Mouse (Mus musculus) midbrain, embryonic 10.5 days (tissue): ENCODE measurements around the gene Bmp6. TPM values are rescaled to one million over a fixed set of nuclear protein-coding genes. Genes with fewer than 3 reads are reported as not detected.

Experiments used
- DNase-seq: peaks from one replicate; pipeline ENCODE4 v3.0.0-alpha.2; 2017; ENCODE audit warnings: low spot score
- H3K27ac ChIP-seq: fragments of 300-500 bp; sonication (generic); replicated peaks from 2 replicates; pipeline ENCODE4 v1.5.1; 2016; ENCODE audit warnings: mild to moderate bottlenecking
- H3K27me3 ChIP-seq: fragments of 300-500 bp; sonication (generic); 2 replicates; pipeline ENCODE4 v1.6.1; 2016; ENCODE audit warnings: low read depth, mild to moderate bottlenecking; ENCODE audit not compliant: poor library complexity, severe bottlenecking
- H3K36me3 ChIP-seq: fragments of 300-500 bp; sonication (generic); 2 replicates; pipeline ENCODE4 v1.6.1; 2016; ENCODE audit warnings: mild to moderate bottlenecking, moderate library complexity
- H3K4me1 ChIP-seq: fragments of 300-500 bp; sonication (generic); 2 replicates; pipeline ENCODE4 v1.6.1; 2016
- H3K4me3 ChIP-seq: fragments of 300-500 bp; sonication (generic); 2 replicates; pipeline ENCODE4 v1.5.1; 2016; ENCODE audit warnings: mild to moderate bottlenecking, moderate library complexity
- H3K9me3 ChIP-seq: fragments of 300-500 bp; sonication (generic); replicated peaks from 2 replicates; pipeline ENCODE4 v1.6.1; 2016; ENCODE audit warnings: mild to moderate bottlenecking
- WGBS: fragments of 180-500 bp; shearing (Covaris S2); methylation state at CpG from one replicate; pipeline ENCODE4 v1.1.7; 2016; 5-methylcytosine and 5-hydroxymethylcytosine counted together
- polyA plus RNA-seq: library from polyadenylated mRNA; unstranded; fragments of >200 nt; fragmentation: Nextera tagmentation; extraction: Ambion mirVana; gene quantifications from 2 replicates; pipeline ENCODE4 v1.2.1, GENCODE M21; 2016

Bmp6 gene
- polyA plus RNA-seq, 1 experiment from 2014 or later = 2.5 TPM

- Histone ChIP-seq H3K27ac (peak overlapping the region; percentile 74), H3K9me3 (no peaks in the 10 kb centered on the region), H3K36me3 (no peaks in the 10 kb centered on the region), H3K4me3 (peak overlapping the region; percentile 58), H3K4me1 (peaks cover 51% of the 10 kb centered on the region), H3K27me3 (peaks cover 78% of the 10 kb centered on the region)
- WGBS = under 1% methylated on average over 32 of the region's 32 CpGs
- peak; percentile 52 for DNase-seq
Measured at GRCm38 (mm10) chr13:38345431-38345820, 519 bp downstream of the Bmp6 start.

DNA sequence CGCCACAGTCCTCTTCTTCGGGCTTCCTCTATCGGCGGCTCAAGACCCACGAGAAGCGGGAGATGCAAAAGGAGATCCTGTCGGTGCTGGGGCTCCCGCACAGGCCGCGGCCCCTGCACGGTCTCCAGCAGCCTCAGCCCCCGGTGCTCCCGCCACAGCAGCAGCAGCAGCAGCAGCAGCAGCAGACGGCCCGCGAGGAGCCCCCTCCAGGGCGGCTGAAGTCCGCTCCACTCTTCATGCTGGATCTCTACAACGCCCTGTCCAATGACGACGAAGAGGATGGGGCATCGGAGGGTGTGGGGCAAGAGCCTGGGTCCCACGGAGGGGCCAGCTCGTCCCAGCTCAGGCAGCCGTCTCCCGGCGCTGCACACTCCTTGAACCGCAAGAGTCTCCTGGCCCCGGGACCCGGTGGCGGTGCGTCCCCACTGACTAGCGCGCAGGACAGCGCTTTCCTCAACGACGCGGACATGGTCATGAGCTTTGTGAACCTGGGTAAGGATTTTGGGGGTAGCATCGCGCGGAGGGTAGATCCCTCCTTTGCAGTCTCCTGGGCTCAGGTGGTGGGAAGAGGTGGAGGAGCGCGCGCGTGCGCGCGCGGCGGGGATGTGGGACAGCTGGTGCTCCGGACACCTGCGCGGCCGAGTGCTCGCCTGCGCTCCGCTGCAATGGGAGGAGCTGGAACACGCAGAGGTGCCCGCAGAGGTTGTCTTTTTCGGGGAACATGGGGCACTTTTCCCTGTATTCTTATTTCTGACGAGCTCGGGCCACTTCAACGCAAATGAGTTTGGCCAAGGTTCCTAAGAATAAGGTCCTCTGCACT, 1.4 kb downstream of the Bmp6 start:
- Histone ChIP-seq H3K4me3 (peak overlapping the region; percentile 58), H3K9me3 (no peaks in the 10 kb centered on the region), H3K27ac (peak overlapping the region; percentile 74), H3K27me3 (peaks cover 78% of the 10 kb centered on the region), H3K36me3 (no peaks in the 10 kb centered on the region), H3K4me1 (peaks cover 60% of the 10 kb centered on the region)
- WGBS = 1% methylated on average over 63 of the region's 63 CpGs
- peak; percentile 61 for DNase-seq

- no peaks in the 10 kb centered on the region for H3K9me3 ChIP-seq
- H3K4me1 ChIP-seq = peaks cover 69% of the 10 kb centered on the region
- H3K27ac ChIP-seq = peak overlapping the region; percentile 74
- H3K27me3 ChIP-seq = peaks cover 78% of the 10 kb centered on the region
- 5% methylated on average over 19 of the region's 19 CpGs for WGBS
- H3K4me3 ChIP-seq = peak overlapping the region; percentile 58
- DNase-seq = peak; percentile 68
- H3K36me3 ChIP-seq = no peaks in the 10 kb centered on the region
Measured at GRCm38 (mm10) chr13:38347021-38347774, 2.3 kb downstream of the Bmp6 start.

DNA sequence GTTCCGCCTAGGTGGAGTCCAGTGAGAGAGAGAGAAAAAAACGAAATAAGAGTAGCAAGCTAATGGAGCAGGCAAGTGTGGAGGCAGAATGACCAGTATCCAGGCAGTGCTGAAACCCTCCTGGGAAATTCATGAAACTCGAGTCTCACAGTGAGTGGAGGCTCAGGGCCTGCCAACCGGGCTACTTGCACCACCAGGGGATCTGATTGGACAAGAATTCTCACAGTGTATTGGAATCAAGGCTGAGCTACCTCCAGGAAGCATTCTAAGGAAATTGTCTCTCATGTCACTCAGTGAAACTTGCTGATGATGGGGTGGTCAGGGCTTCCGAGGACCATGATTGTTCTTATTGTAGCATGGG, 2.8 kb downstream of the Bmp6 start:
- H3K4me3 ChIP-seq = peak overlapping the region; percentile 58
- peak; percentile 36 for DNase-seq
- H3K9me3 ChIP-seq = no peaks in the 10 kb centered on the region
- 18% methylated on average over 5 of the region's 5 CpGs for WGBS
- peaks cover 76% of the 10 kb centered on the region for H3K27me3 ChIP-seq
- peak overlapping the region; percentile 52; the same call in 1 of the 2 replicates for H3K27ac ChIP-seq
- no peaks in the 10 kb centered on the region for H3K36me3 ChIP-seq
- peaks cover 72% of the 10 kb centered on the region for H3K4me1 ChIP-seq

GRCm38 (mm10) chr13:38349046-38349445, 4.1 kb downstream of the Bmp6 start:
- no peak for DNase-seq
- Histone ChIP-seq H3K36me3 (no peaks in the 10 kb centered on the region), H3K27ac (no peak overlapping the region), H3K27me3 (peaks cover 63% of the 10 kb centered on the region), H3K9me3 (no peaks in the 10 kb centered on the region), H3K4me3 (no peak overlapping the region), H3K4me1 (peaks cover 84% of the 10 kb centered on the region)
- 80% methylated on average over 4 of the region's 4 CpGs for WGBS

- H3K9me3 ChIP-seq = no peaks in the 10 kb centered on the region
- H3K4me1 ChIP-seq = peaks cover 90% of the 10 kb centered on the region
- no peak overlapping the region for H3K27ac ChIP-seq
- no peak overlapping the region for H3K4me3 ChIP-seq
- DNase-seq = no peak
- H3K36me3 ChIP-seq = no peaks in the 10 kb centered on the region
- peaks cover 56% of the 10 kb centered on the region for H3K27me3 ChIP-seq
- WGBS = 76% methylated on average over 5 of the region's 5 CpGs
Measured at GRCm38 (mm10) chr13:38349818-38350217, 4.9 kb downstream of the Bmp6 start.

- DNase-seq = no peak
- no peak overlapping the region for H3K4me3 ChIP-seq
- H3K27ac ChIP-seq = peak overlapping the region; percentile 49; the same call in 1 of the 2 replicates
Measured at GRCm38 (mm10) chr13:38351996-38352395, 7.1 kb downstream of the Bmp6 start.

GRCm38 (mm10) chr13:38352986-38353385, 8.1 kb downstream of the Bmp6 start:
- no peaks in the 10 kb centered on the region for H3K36me3 ChIP-seq
- 77% methylated on average over 10 of the region's 10 CpGs for WGBS

More at GRCm38 (mm10) chr13:38351996-38352395, 7.1 kb downstream of the Bmp6 start:
- H3K4me1 ChIP-seq = peaks cover 77% of the 10 kb centered on the region
- no peaks in the 10 kb centered on the region for H3K9me3 ChIP-seq
- no peaks in the 10 kb centered on the region for H3K36me3 ChIP-seq
- 22% methylated on average over 5 of the region's 5 CpGs for WGBS
- H3K27me3 ChIP-seq = peaks cover 34% of the 10 kb centered on the region

GRCm38 (mm10) chr13:38353420-38354255, 8.7 kb downstream of the Bmp6 start:
- H3K4me1 ChIP-seq = peaks cover 60% of the 10 kb centered on the region
- H3K9me3 ChIP-seq = no peaks in the 10 kb centered on the region
- H3K27me3 ChIP-seq = peaks cover 18% of the 10 kb centered on the region
- H3K4me3 ChIP-seq = no peak overlapping the region
- no peak overlapping the region for H3K27ac ChIP-seq
- 69% methylated on average over 24 of the region's 24 CpGs for WGBS
- H3K36me3 ChIP-seq = no peaks in the 10 kb centered on the region
- DNase-seq = no peak

More at GRCm38 (mm10) chr13:38352986-38353385, 8.1 kb downstream of the Bmp6 start:
- Histone ChIP-seq H3K4me1 (peaks cover 67% of the 10 kb centered on the region), H3K4me3 (no peak overlapping the region), H3K27me3 (peaks cover 24% of the 10 kb centered on the region), H3K27ac (no peak overlapping the region), H3K9me3 (no peaks in the 10 kb centered on the region)
- DNase-seq = no peak

DNA sequence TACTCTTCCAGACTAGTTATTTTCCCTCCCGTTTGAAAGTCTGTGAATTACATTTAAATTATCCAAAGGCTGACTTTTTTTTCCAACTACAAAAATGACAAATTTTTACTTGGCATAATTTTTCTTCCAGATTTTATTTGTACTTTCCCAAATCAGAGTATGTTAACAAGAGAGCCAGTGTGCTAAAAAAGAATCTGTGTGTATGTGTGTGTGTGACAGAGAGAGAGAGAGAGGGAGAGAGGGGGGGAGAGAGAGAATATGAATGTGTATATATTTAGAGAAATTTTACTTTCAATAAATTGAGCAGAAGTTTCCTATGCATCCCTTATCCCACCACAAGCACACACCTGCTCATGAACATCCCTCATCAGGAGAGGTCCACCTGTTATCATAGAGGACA, 9.4 kb downstream of the Bmp6 start:
- no peak for DNase-seq
- Histone ChIP-seq H3K27me3 (peaks cover 11% of the 10 kb centered on the region), H3K4me3 (no peak overlapping the region), H3K4me1 (peaks cover 54% of the 10 kb centered on the region), H3K9me3 (no peaks in the 10 kb centered on the region), H3K36me3 (no peaks in the 10 kb centered on the region), H3K27ac (peak overlapping the region; percentile 38; the same call in 1 of the 2 replicates)
- WGBS = 68% methylated on average over 1 of the region's 1 CpGs

DNA sequence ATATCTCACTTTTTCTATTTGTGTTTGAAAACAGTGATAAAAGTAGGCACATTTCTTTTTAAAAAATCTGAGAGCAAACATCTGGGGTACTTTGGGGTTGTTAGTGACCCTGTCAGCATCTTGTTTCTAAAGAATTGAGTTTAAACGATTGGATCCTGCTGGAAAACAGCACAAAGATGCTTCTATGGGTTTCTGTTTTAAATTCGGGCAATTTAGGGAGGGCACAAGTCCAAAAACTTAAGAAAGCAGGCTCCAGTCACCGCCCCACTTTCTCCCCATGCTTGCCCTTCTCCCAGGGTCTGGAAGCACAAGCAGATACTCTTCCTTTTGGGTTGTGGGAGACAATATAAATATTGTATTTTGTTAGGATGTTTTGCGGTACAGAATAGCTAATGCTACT, 14.1 kb downstream of the Bmp6 start:
- Histone ChIP-seq H3K27ac (no peak overlapping the region), H3K36me3 (no peaks in the 10 kb centered on the region), H3K27me3 (no peaks in the 10 kb centered on the region), H3K9me3 (no peaks in the 10 kb centered on the region), H3K4me1 (peaks cover 16% of the 10 kb centered on the region), H3K4me3 (no peak overlapping the region)
- 89% methylated on average over 4 of the region's 4 CpGs for WGBS
- DNase-seq = no peak

DNA sequence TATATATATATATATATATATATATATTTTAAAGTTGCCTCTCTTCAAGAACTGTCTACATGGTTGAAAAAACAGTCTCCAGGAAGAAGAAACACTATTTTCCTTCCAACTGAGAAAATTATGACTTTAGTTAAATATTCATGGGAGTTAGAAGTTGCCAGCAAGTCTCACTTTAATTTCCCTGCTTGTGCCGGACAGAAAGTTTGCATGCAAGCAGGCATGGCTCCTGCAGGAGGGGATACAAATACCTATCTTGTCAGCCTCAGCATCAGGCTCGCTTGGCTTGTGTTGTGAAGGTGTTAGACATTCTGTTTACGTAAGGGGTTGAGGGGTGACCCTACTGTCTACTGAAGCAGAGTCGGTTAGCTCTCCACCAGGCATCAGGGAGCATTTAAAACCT, 17.8 kb downstream of the Bmp6 start:
- no peaks in the 10 kb centered on the region for H3K4me1 ChIP-seq
- WGBS = 81% methylated on average over 4 of the region's 4 CpGs

More for the DNA sequence above, 17.8 kb downstream of the Bmp6 start:
- no peak overlapping the region for H3K4me3 ChIP-seq
- H3K9me3 ChIP-seq = no peaks in the 10 kb centered on the region
- H3K27me3 ChIP-seq = no peaks in the 10 kb centered on the region
- H3K36me3 ChIP-seq = no peaks in the 10 kb centered on the region
- DNase-seq = no peak
- no peak overlapping the region for H3K27ac ChIP-seq
